ENCODE assay signal across 9 mouse cellular contexts in the genomic region with DNA sequence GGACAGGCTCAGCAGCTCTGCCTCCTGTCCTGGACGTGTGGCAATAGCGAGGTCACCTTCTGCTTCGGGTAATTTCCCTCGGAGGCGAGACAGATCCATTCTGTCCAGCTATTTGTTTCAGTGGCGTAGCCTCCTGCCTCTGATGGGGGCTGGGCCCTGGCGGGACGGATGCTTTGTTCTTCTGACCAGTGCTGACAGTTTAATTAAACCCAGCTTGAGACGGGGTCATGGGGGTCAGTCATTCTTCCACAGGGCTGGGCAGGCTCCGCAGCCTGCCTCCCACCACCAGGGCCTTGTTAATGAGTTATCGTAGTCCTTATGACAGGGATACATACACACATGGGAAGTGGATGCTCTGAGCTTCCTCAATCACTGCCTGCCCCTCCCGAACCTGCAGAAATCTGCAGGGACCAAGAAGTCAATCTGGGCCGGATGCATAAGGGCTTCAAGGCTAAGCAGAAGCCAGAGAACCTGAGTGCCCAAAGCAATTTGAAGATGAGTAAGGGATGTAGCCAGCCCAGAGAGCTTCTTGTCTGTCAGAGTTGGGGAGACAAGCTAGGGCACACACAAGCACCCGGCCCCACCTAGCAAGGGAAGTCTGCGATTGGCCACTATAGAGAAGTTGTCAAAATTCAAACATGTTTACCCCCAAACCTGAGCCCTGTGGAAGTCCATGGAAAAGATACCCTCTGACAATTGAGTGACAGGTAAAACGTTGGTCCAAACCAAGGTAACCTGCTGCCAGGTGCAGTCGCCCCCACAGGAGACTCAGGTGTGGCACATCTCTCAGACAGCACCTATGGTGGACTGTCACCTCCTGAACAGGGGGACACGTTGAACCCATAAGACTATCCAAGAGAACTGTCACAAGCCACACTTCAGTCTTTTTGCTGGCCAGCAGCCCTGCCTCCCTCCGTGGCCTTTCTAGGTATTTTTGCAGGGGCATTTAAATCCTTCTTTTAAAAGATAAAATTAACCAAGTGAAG. TPM values are rescaled to one million over a fixed set of nuclear protein-coding genes. Genes with fewer than 3 reads are reported as not detected.
A peak's percentile ranks its signal among the peaks of the same experiment; 100 is the strongest.
DNase-seq lines count a peak whose midpoint lies in the region; ATAC-seq lines count a peak whose summit lies in the region.
"Had no signal": no experiment of that assay in that cellular context is flagged by ENCODE, and none has a peak within 500 bp of the region (broad histone marks: within the 10 kb centered on the region; RNA-seq: fewer than 3 reads in every experiment).

No protein-coding gene starts in this region.

- peaks cover 14% of the 10 kb centered on the region; the same call in 1 of the 2 replicates for H3K4me1 ChIP-seq in kidney, embryonic 14.5 days (ENCODE audit: control insufficient read depth, insufficient read depth, low read length)
- peaks cover 49% of the 10 kb centered on the region for H3K4me1 ChIP-seq in forebrain, embryonic 13.5 days
- peaks cover 26% of the 10 kb centered on the region for H3K4me1 ChIP-seq in midbrain, embryonic 15.5 days

- 22% methylated on average over 19 of the region's 19 CpGs for WGBS in kidney, embryonic 14.5 days
- 25% methylated on average over 19 of the region's 19 CpGs for WGBS in forebrain, embryonic 13.5 days
- WGBS in midbrain, embryonic 15.5 days, result 22% methylated on average over 19 of the region's 19 CpGs

- peak overlapping the region; percentile 37; the same call in 1 of the 2 replicates for H3K27ac ChIP-seq in kidney, embryonic 14.5 days (ENCODE audit: low read depth, low read length)
- no peak overlapping the region; the same call in 1 of the 2 replicates for H3K27ac ChIP-seq in forebrain, embryonic 13.5 days
- no peak overlapping the region for H3K27ac ChIP-seq in midbrain, embryonic 15.5 days
- H3K27ac ChIP-seq: limb, embryonic 13.5 days had no signal

- H3K9me3 ChIP-seq in kidney, embryonic 14.5 days (ENCODE audit: control insufficient read depth, low read length), result no peaks in the 10 kb centered on the region
- H3K9me3 ChIP-seq in forebrain, embryonic 13.5 days (replicated peaks), result no peaks in the 10 kb centered on the region
- no peaks in the 10 kb centered on the region for H3K9me3 ChIP-seq in midbrain, embryonic 15.5 days
- H3K9me3 ChIP-seq: limb, embryonic 13.5 days had no signal

- H3K36me3 ChIP-seq in kidney, embryonic 14.5 days (ENCODE audit: control insufficient read depth, insufficient read depth, low read length), result no peaks in the 10 kb centered on the region
- H3K36me3 ChIP-seq in forebrain, embryonic 13.5 days (ENCODE audit: poor library complexity, severe bottlenecking), result 0 out of 2 replicates have a peak, but pooled peaks cover 5% of the 10 kb centered on the region
- H3K36me3 ChIP-seq in midbrain, embryonic 15.5 days (replicated peaks), result no peaks in the 10 kb centered on the region
- H3K36me3 ChIP-seq: limb, embryonic 13.5 days had no signal

- H3K4me3 ChIP-seq in kidney, embryonic 14.5 days (ENCODE audit: low read length), result no peak overlapping the region
- no peak overlapping the region for H3K4me3 ChIP-seq in forebrain, embryonic 13.5 days
- H3K4me3 ChIP-seq in midbrain, embryonic 15.5 days, result no peak overlapping the region
- H3K4me3 ChIP-seq: limb, embryonic 13.5 days had no signal

- peak; percentile 93 for ATAC-seq in kidney, embryonic 14.5 days (ENCODE audit: low FRiP score, low TSS enrichment)
- peak; percentile 29; the same call in 1 of the 2 replicates for ATAC-seq in forebrain, embryonic 13.5 days
- ATAC-seq in midbrain, embryonic 15.5 days (replicated peaks), result peak; percentile 41; the same call in 1 of the 2 replicates

- DNase-seq in kidney, adult 11 months, result no peak
- DNase-seq in ZHBTc4 (ENCODE audit: low read depth, low spot score), result peak; percentile 25
- DNase-seq in adrenal gland, postnatal 10 days, result no peak
- no peak for DNase-seq in layer of hippocampus, adult 11-12 months (ENCODE audit: low spot score)
- no peak for DNase-seq in cerebellum, postnatal 25 days

- 0 out of 2 replicates have a peak overlapping the region, but pooled peaks have one; percentile 12 for H3K9ac ChIP-seq in kidney, embryonic 14.5 days (ENCODE audit: low read depth, low read length)
- H3K9ac ChIP-seq in forebrain, embryonic 13.5 days, result no peak overlapping the region
- H3K9ac ChIP-seq in midbrain, embryonic 15.5 days, result no peak overlapping the region
- H3K9ac ChIP-seq: limb, embryonic 13.5 days had no signal

- H3K27me3 ChIP-seq in kidney, embryonic 14.5 days (ENCODE audit: control insufficient read depth, insufficient read depth, low read length), result no peaks in the 10 kb centered on the region
- H3K27me3 ChIP-seq in forebrain, embryonic 13.5 days, result peaks cover 11% of the 10 kb centered on the region; the same call in 1 of the 2 replicates
- no peaks in the 10 kb centered on the region for H3K27me3 ChIP-seq in midbrain, embryonic 15.5 days (replicated peaks)

- peak overlapping the region; percentile 21; the same call in 1 of the 2 replicates for H3K4me2 ChIP-seq in kidney, embryonic 14.5 days (replicated peaks; ENCODE audit: low read depth, low read length)
- no peak overlapping the region for H3K4me2 ChIP-seq in forebrain, embryonic 13.5 days
- no peak overlapping the region for H3K4me2 ChIP-seq in midbrain, embryonic 15.5 days
- H3K4me2 ChIP-seq: limb, embryonic 13.5 days had no signal

RNA-seq across cellular contexts. Expression of a gene that starts 26.9 kb away (rescaled TPM):
- 4.7 and 6.0 TPM in 2 replicates for polyA plus RNA-seq in kidney, embryonic 14.5 days (2014; fragmentation: Nextera tagmentation; extraction: Ambion mirVana)
- polyA plus RNA-seq in forebrain, embryonic 13.5 days (2015; fragmentation: Nextera tagmentation; extraction: Ambion mirVana), result 13.9 and 14.4 TPM in 2 replicates
- 23.9 and 26.7 TPM in 2 replicates for polyA plus RNA-seq in midbrain, embryonic 15.5 days (2015; fragmentation: Nextera tagmentation; extraction: Ambion mirVana)
- total RNA-seq in adrenal gland, postnatal 10 days (2021), result 1 to 10 TPM; 3.8 to 5.7 TPM

Comparison
In these comparisons a context has a peak if more than half of its experiments do, and no peak if none do; other contexts are left out.
1. ATAC-seq: peak in every context shown above with its lines; median percentile 93 in kidney, embryonic 14.5 days; 41 in midbrain, embryonic 15.5 days; 29 in forebrain, embryonic 13.5 days.